Comparison of ENCODE assay signal across 8 mouse cellular contexts in genomic region chr4:154946319-154946718, GRCm38 (mm10). TPM values are rescaled to one million over a fixed set of nuclear protein-coding genes. Genes with fewer than 3 reads are reported as not detected.
DNase-seq lines count a peak whose midpoint lies in the region; ATAC-seq lines count a peak whose summit lies in the region.

No protein-coding gene starts in this region.

- H3K4me2 ChIP-seq in forebrain, embryonic 13.5 days = peak overlapping the region; percentile 59

- peak overlapping the region; percentile 35 for H3K9ac ChIP-seq in forebrain, embryonic 13.5 days

- intact Hi-C loops in heart, postnatal 25 days (cut with DNase I) = no loop called here

- ATAC-seq in forebrain, embryonic 13.5 days = peak; percentile 68

- H3K36me3 ChIP-seq in forebrain, embryonic 13.5 days (ENCODE audit: poor library complexity, severe bottlenecking) = no peaks in the 10 kb centered on the region

- H3K4me1 ChIP-seq in forebrain, embryonic 13.5 days = peaks cover 51% of the 10 kb centered on the region

- H3K27me3 ChIP-seq in forebrain, embryonic 13.5 days = peaks cover 7% of the 10 kb centered on the region; the same call in 1 of the 2 replicates

- no peaks in the 10 kb centered on the region for H3K9me3 ChIP-seq in forebrain, embryonic 13.5 days (replicated peaks)

- 1% methylated on average over 8 of the region's 8 CpGs for WGBS in forebrain, embryonic 13.5 days
- 4% methylated on average over 8 of the region's 8 CpGs for WGBS in large intestine, adult 2 months

- peak overlapping the region; percentile 61 for H3K27ac ChIP-seq in forebrain, embryonic 13.5 days

- peak overlapping the region; percentile 31 for H3K4me3 ChIP-seq in forebrain, embryonic 13.5 days

- DNase-seq in 416B (ENCODE audit: low read depth) = peak; percentile 21
- DNase-seq in adrenal gland, postnatal 14 days = peak; percentile 81
- DNase-seq in heart, postnatal 25 days (ENCODE audit: low spot score) = peak; percentile 37
- DNase-seq in large intestine, adult 2 months (ENCODE audit: low read depth, low spot score) = peak; percentile 67
- peak; percentile 81 for DNase-seq in lung, postnatal 36 days
- peak; percentile 55 for DNase-seq in right cerebral cortex, postnatal 25 days
- no peak for DNase-seq in spleen, adult 12 weeks (ENCODE audit: low spot score)

RNA-seq across cellular contexts. Expression of gene Hes5, which starts 14.4 kb away (rescaled TPM):
- total RNA-seq in adrenal gland, postnatal 14 days (2021) = not detected in 2 replicates
- 243 and 266 TPM in 2 replicates for polyA plus RNA-seq in forebrain, embryonic 13.5 days (2015; fragmentation: Nextera tagmentation; extraction: Ambion mirVana)
- under 1 TPM in 1 of 2 experiments, not detected in 1; 0.28 TPM for total RNA-seq in heart, postnatal 25 days (2021)
- 0.64 and 0.69 TPM in 2 replicates for polyA plus RNA-seq in large intestine, adult 2 months (2012; rRNA removed)

RNA-seq across cellular contexts. Expression of gene Pank4, which starts 17.6 kb away (rescaled TPM):
- total RNA-seq in adrenal gland, postnatal 14 days (2021) = 27.9 and 30.2 TPM in 2 replicates
- 41.1 and 45.0 TPM in 2 replicates for polyA plus RNA-seq in forebrain, embryonic 13.5 days (2015; fragmentation: Nextera tagmentation; extraction: Ambion mirVana)
- 10 to 100 TPM; 45.6 to 46.4 TPM for total RNA-seq in heart, postnatal 25 days (2021)
- polyA plus RNA-seq in large intestine, adult 2 months (2012; rRNA removed) = 38.6 and 39.7 TPM in 2 replicates

RNA-seq across cellular contexts. Expression of gene Tnfrsf14, which starts 18.0 kb away (rescaled TPM):
- 8.3 and 10.6 TPM in 2 replicates for total RNA-seq in adrenal gland, postnatal 14 days (2021)
- polyA plus RNA-seq in forebrain, embryonic 13.5 days (2015; fragmentation: Nextera tagmentation; extraction: Ambion mirVana) = 0.14 and 0.28 TPM in 2 replicates
- 1 to 10 TPM; 3.8 to 6.7 TPM for total RNA-seq in heart, postnatal 25 days (2021)
- polyA plus RNA-seq in large intestine, adult 2 months (2012; rRNA removed) = 87.7 and 134 TPM in 2 replicates

RNA-seq across cellular contexts. Expression of gene Fam213b, which starts 47.4 kb away (rescaled TPM):
- 51.9 and 52.6 TPM in 2 replicates for total RNA-seq in adrenal gland, postnatal 14 days (2021)
- 29.5 and 34.1 TPM in 2 replicates for polyA plus RNA-seq in forebrain, embryonic 13.5 days (2015; fragmentation: Nextera tagmentation; extraction: Ambion mirVana)
- total RNA-seq in heart, postnatal 25 days (2021) = 10 to 100 TPM; 74.4 to 76.2 TPM
- polyA plus RNA-seq in large intestine, adult 2 months (2012; rRNA removed) = 121 and 158 TPM in 2 replicates
